Mouse (Mus musculus) forebrain, embryonic 10.5 days (tissue): ENCODE data around the gene Nlrp1b. TPM values are rescaled to one million over a fixed set of nuclear protein-coding genes. Genes with fewer than 3 reads are reported as not detected.

Experiments
- DNase-seq: peaks from one replicate; pipeline ENCODE4 v3.0.0-alpha.2; 2017; ENCODE audit warnings: low spot score; ENCODE audit errors: extremely low spot score
- H3K27ac ChIP-seq: fragments of 300-500 bp; sonication (generic); 2 replicates; pipeline ENCODE4 v1.5.1; 2016; ENCODE audit warnings: mild to moderate bottlenecking
- H3K27me3 ChIP-seq: fragments of 300-500 bp; sonication (generic); 2 replicates; pipeline ENCODE4 v1.6.1; 2016; ENCODE audit warnings: mild to moderate bottlenecking; ENCODE audit not compliant: poor library complexity, severe bottlenecking
- H3K36me3 ChIP-seq: fragments of 300-500 bp; sonication (generic); replicated peaks from 2 replicates; pipeline ENCODE4 v1.6.1; 2016; ENCODE audit warnings: mild to moderate bottlenecking, moderate library complexity
- H3K4me1 ChIP-seq: fragments of 300-500 bp; sonication (generic); 2 replicates; pipeline ENCODE4 v1.6.1; 2016
- H3K4me3 ChIP-seq: fragments of 300-500 bp; sonication (generic); 2 replicates; pipeline ENCODE4 v1.5.1; 2016; ENCODE audit warnings: mild to moderate bottlenecking, moderate library complexity
- H3K9me3 ChIP-seq: fragments of 300-500 bp; sonication (generic); 2 replicates; pipeline ENCODE4 v1.6.1; 2016; ENCODE audit warnings: mild to moderate bottlenecking, moderate library complexity
- polyA plus RNA-seq: library from polyadenylated mRNA; unstranded; fragments of >200 nt; fragmentation: Nextera tagmentation; extraction: Ambion mirVana; gene quantifications from 2 replicates; pipeline ENCODE4 v1.2.1, GENCODE M21; 2016

Gene Nlrp1b
- polyA plus RNA-seq, 1 experiment from 2014 or later, result not detected

GRCm38 (mm10) chr11:71106261-71107021 lies 124.1 kb downstream of the Nlrp1b start:
- no peak for DNase-seq
- Histone ChIP-seq H3K27me3 (no peaks in the 10 kb centered on the region), H3K4me1 (no peaks in the 10 kb centered on the region), H3K27ac (no peak overlapping the region), H3K4me3 (no peak overlapping the region), H3K9me3 (no peaks in the 10 kb centered on the region), H3K36me3 (no peaks in the 10 kb centered on the region)

DNA sequence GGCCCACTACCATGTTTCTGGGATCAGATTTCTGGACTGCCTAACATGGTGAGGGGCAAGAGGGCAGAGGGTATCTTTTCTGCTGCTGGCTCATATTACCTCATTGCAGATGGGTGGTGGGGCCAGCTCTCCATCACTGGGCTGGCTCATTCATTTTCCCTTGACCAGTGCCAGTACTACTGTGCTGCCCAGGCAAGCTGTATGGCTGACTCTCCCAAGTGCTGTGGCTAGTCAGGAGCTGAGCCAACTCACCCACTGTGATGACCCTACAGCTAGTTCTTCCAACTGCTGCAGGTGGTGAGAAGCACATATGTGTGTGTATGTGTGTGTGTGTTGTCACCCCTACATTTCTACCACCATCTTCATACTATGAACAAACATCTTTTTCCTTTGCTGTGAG lies 126.6 kb downstream of the Nlrp1b start:
- Histone ChIP-seq H3K9me3 (no peaks in the 10 kb centered on the region), H3K27ac (no peak overlapping the region), H3K4me1 (no peaks in the 10 kb centered on the region), H3K4me3 (no peak overlapping the region), H3K36me3 (no peaks in the 10 kb centered on the region), H3K27me3 (no peaks in the 10 kb centered on the region)
- DNase-seq, result no peak

Other genes with a start within 250 kb of the Nlrp1b start
- gene C1qbp, start 247.7 kb downstream of the Nlrp1b start, polyA plus RNA-seq, result 366 and 369 TPM in 2 replicates
- gene Dhx33, start 226.3 kb downstream of the Nlrp1b start, polyA plus RNA-seq, result 27.5 and 28.6 TPM in 2 replicates
- gene Mis12, start 211.1 kb downstream of the Nlrp1b start, polyA plus RNA-seq, result 67.8 and 73.9 TPM in 2 replicates
- gene Derl2, start 210.9 kb downstream of the Nlrp1b start, polyA plus RNA-seq, result 32.4 and 42.5 TPM in 2 replicates
- 105 and 112 TPM in 2 replicates for gene 6330403K07Rik, start 197.2 kb downstream of the Nlrp1b start, polyA plus RNA-seq
- not detected in 2 replicates for gene Nlrp1a, start 86.0 kb downstream of the Nlrp1b start, polyA plus RNA-seq